Mouse (Mus musculus) small intestine, adult 2 months (tissue): ENCODE results near the gene Megf11.

Source experiments
- CTCF ChIP-seq: fragments of 200-500 bp; IDR thresholded peaks from 2 replicates; pipeline ENCODE4 v1.5.1; 2012; ENCODE audit warnings: low read depth, mild to moderate bottlenecking, control low read depth, inconsistent platforms, low read length, moderate library complexity, mixed read lengths; ENCODE audit not compliant: insufficient replicate concordance, insufficient read length; ENCODE audit errors: extremely low read depth
- POLR2A ChIP-seq: fragments of 200-500 bp; IDR thresholded peaks from 2 replicates; pipeline ENCODE4 v1.6.1; 2012; ENCODE audit warnings: low read depth, mild to moderate bottlenecking, control low read depth, inconsistent platforms, low read length, moderate library complexity

DNA sequence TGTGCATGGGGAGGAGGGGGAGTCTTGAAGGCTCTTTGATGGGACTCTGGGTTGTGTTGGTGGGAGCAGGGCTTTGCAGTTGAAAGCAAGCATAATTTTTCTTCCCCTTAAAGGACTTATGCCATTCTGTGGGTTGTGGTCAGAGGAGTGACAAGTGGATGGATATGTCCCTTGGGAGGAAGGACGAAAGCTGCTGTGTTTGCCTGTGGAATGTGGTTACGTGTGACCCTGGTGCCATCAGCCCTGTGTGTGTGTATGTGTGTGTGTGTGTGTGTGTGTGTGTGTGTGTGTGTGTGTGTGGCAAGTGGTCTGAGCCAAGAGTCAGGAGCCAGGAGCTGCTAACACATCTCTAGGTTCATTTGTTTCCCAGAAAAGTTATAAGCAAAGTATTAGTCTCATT lies 87.7 kb downstream of the Megf11 start:
- TF ChIP-seq POLR2A (no peak), CTCF (no peak)
